Mouse (Mus musculus): ENCODE results near the gene Smap1. TPM values are rescaled to one million over a fixed set of nuclear protein-coding genes. Genes with fewer than 3 reads are reported as not detected.

Gene Smap1
- polyA plus RNA-seq, 1 experiment from 2014 or later = 78.3 TPM

Other genes with a start within 250 kb of the Smap1 start
- 3.8 and 4.0 TPM in 2 replicates for gene B3gat2, start 160.6 kb downstream of the Smap1 start, polyA plus RNA-seq (2016; fragmentation: Nextera tagmentation; extraction: Ambion mirVana)
- gene Sdhaf4, start 83.3 kb upstream of the Smap1 start, polyA plus RNA-seq (2016; fragmentation: Nextera tagmentation; extraction: Ambion mirVana) = 86.8 and 93.6 TPM in 2 replicates
- 46.1 and 47.6 TPM in 2 replicates for gene Fam135a, start 178.0 kb upstream of the Smap1 start, polyA plus RNA-seq (2016; fragmentation: Nextera tagmentation; extraction: Ambion mirVana)

Measured in hindbrain, embryonic 12.5 days (tissue).